Mouse (Mus musculus) thymus, postnatal 4 days (tissue): ENCODE measurements around the gene Dtx2.

Experiments used
- DNase-seq: peaks from one replicate; pipeline ENCODE4 v3.0.0; 2021

Gene Dtx2

GRCm38 (mm10) chr5:135994725-135995687 lies at the start of gene Dtx2:
TSS of gene Dtx2 (plus strand) at chr5:135994800.
- peak; percentile 93 for DNase-seq

DNA sequence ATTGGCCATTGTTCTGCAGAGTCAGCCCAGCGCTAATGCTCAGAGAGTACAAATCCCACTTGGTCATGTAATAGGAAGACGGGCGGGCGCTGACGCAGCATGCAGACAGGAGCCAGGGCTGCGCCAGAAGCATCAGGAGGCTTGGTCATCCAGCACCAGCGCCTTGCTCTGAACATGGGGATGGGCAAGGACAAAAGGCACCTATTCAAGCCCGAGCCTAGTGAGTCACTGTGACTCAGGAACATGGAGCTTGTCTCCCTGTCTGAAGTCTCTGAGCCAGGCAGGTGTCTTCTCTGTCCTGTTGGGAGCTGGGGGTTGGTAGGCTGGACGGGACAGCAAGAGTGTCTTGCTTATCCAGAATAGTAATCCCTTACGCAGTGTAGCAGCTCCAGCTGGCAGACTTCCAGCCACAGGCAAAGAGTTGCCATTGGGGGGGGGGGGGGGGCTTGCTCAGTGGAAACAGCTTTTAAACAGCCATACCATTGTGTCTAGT lies 48.6 kb upstream of the Dtx2 start:
- no peak for DNase-seq

DNA sequence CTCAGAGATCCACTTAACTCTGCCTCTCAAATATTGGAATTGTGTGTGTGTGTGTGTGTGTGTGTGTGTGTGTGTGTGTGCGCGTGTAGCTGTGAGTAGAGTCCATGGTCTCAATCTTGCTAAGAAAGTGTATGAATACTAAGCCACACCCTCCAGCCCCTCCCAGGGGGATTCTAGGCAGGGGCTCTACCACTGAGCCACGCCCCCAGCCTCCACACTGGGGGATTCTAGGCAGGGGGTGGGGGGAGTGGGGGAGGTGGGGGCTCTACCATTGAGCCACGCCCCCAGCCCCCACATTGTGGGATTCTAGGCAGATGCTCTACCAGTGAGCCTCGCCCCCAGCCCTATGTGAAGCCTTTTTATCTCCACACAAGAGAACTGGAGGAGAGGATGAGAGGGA lies 48.0 kb upstream of the Dtx2 start:
- no peak for DNase-seq

GRCm38 (mm10) chr5:135950710-135951412 lies 43.7 kb upstream of the Dtx2 start:
- no peak for DNase-seq

- no peak for DNase-seq
These were observed 42.9 kb upstream of the Dtx2 start for GRCm38 (mm10) chr5:135951660-135952059.

DNA sequence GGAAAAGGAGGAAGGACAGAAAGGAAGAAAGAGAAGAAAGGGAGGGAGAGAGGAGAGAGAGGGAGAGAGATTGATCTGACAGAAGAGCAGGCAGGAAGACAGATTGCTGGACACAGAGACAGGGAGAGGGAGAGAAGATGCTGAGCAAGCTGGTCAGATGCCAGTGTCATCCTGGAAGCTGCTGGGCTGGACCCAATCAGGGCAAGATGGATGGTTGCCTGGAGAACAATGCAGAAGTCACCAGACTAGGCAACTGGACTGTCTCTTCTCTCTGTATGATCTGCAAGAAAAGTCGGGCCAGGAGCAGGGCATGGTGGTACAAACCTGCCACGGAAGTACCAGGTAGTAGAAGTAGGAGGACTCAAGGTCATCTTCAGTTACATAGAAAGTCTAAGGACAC lies 41.8 kb upstream of the Dtx2 start:
- no peak for DNase-seq

GRCm38 (mm10) chr5:135956300-135957206 lies 38.0 kb upstream of the Dtx2 start:
- no peak for DNase-seq

DNA sequence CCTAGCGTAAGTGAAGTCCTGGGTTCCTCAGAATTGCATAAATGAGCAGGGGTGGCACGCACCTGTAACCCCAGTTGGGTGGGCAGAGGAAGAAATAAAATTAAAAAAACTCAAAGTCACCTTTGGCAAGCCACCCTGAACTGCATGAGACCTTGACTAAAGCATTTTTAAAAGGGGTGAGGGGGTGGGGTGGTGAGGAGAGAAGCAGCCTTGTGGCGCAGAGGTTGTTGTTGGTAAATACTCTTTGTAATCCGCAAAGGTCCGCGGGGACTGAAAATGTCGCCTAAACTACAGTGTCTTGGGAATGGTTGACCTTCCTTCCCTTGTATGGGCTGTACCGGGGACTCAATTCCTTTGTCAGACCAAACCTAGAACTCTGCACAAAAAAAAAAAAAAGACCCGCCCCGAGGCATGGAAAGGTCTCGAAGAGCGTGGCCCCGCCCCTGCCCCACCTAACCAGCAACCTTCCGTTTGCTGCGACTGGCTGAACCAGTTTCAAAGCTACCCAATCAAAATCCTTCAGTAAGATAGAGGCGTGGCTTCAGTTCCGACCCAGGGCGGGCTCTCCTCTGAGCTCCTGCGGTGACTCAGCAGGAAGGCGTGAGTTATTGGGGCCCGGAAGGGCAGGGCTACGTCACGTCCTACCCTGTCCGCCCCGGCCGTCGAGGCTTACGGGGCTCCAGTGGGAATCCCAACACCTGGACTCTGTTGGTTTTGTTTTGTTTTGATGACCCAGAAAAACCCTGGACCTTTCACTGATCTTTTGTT lies 37.2 kb upstream of the Dtx2 start:
- DNase-seq, result peak; percentile 90

DNA sequence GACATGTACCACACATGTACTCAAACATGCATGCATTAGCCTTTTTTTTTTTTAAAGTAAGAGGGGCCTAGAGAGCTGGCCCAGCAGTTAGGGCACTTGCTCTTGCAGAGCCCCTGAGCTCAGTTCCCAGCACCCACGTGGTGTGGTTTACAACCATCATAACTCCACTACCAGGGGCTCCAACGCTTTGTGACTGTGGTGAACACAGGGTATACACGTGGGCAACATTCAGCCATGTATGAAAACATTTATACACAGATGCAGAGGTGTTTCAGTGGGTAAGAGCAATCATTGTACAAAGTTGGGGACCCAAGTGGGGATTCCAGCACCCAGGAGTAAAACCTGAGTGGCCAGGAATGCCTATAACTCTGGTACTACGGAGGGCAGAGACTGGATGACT lies 36.2 kb upstream of the Dtx2 start:
- no peak for DNase-seq

DNA sequence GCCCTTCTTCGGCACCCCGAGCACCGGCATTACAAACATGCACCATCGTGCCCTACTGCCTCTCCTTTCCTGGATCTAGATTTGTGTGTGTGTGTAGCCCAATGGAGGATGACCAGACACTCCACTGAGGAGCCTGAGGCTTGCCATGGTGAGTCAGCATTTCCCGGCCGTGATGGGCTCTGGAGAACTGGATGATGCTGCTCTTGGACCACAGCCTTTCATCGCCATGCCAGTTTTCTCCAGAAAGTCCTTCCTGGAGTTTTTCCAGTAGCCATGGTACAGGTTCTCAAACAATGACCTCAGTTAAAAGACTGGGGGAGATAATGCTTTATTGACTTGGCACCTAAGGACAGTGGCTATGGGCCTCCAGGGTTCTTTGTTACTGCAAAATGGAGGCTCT lies 34.7 kb upstream of the Dtx2 start:
- DNase-seq, result no peak

DNA sequence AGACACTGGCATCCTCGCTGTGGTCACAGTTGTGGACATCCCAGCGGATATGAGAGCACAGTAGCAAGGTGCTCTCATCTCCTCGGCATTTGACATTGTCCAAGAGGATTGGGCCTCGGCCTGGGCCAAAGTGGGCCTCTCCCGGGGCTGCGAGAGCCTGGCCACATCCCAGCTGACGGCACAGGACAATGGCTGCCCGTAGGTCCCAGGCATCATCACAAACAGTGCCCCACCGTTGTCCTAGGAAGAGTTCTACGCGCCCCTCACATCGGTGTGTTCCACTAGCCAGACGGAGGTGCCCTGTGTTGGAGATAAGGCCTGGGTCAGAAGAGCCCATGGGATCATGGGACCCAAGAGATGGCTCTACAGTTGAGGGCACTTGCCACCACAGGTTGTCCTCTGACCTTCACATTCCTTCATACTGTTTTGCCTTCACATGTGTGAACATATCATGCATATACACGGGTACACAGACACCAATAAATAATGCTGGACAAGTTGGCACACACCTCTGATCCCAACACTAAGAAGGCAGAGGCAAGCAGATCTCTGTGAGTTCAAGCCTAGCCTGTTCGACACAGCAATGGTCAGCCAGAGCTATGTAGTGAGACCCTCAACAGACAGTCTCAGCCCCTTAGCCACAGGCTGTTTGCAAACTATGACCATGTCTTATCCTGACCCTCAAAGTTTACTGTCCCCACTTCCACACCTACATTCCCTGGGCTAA lies 33.5 kb upstream of the Dtx2 start:
- peak; percentile 25 for DNase-seq

- DNase-seq, result no peak
These were observed 32.5 kb upstream of the Dtx2 start for GRCm38 (mm10) chr5:135962125-135962491.

- peak; percentile 99 for DNase-seq
These were observed 31.9 kb upstream of the Dtx2 start for GRCm38 (mm10) chr5:135962492-135963279.

DNA sequence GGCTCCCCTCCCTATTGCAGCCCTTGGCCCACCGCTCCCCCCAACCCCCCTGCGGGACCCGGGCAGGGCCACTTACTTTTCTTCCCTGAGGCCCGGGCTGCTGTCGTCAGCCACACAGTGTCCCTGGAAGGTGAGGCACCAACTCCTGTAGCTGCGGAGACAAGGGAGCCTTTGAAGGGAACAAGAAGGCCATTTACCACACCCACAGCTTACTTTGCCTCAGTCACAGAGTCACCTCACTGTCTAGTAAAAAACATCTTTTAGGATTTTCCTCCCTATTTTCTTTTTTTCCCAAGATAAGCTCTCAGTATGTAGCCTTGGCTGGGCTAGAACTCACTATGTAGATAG lies 31.3 kb upstream of the Dtx2 start:
- no peak for DNase-seq

GRCm38 (mm10) chr5:135965501-135965930 lies 29.1 kb upstream of the Dtx2 start:
- DNase-seq, result peak; percentile 53

- DNase-seq, result peak; percentile 67
These were observed 27.7 kb upstream of the Dtx2 start for GRCm38 (mm10) chr5:135966866-135967265.

DNA sequence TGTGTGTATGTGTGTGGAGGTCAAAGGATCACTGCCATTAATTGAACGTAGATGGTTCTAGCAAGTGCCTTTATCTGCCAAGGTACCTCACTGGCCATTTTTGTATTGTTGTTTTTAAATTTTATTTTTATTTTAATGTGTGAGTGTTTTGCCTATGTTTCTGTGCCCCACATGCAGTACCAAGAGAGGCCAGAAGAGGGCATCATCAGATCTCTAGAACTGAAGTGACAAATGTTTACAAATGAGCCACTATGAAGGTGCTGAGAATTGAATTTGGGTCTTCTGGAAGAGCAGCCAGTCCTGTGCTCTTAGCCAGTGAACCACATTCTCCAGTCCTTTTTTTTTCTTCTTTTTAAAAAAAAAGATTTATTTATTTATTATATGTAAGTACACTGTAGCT lies 25.8 kb upstream of the Dtx2 start:
- DNase-seq, result peak; percentile 85

DNA sequence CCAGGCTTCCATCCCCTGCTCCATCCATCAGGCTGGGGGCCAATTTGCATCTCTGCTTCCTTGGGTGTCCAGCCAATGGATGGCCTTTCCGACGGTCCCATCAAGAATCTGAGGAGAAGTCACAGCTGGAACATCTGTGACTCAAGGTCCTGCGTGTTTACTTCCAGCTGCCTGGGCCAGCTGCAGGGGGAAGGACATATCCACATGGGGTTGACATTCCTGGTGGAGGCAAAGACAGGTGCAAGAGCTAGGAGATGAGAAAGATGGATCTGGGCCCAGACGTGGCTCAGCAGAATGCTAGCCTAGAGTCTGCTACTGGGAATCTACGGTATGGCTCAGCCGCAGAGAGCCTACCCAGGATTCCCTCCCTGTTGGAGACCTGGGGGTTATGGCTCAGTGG lies 24.4 kb upstream of the Dtx2 start:
- DNase-seq, result no peak

GRCm38 (mm10) chr5:135971876-135972275 lies 22.7 kb upstream of the Dtx2 start:
- DNase-seq, result no peak

- DNase-seq, result no peak
These were observed 20.2 kb upstream of the Dtx2 start, which contains the start of gene Ssc4d for GRCm38 (mm10) chr5:135974365-135974764. TSS of gene Ssc4d (minus strand) at chr5:135974531.
